Mouse (Mus musculus): ENCODE measurements at regions not wholly inside any gene's neighbourhood (a gene's known extent, or its start where the extent isn't known, plus 50 kb on each side); places are given as distances from the start of the nearest gene placed in this dataset.

DNA sequence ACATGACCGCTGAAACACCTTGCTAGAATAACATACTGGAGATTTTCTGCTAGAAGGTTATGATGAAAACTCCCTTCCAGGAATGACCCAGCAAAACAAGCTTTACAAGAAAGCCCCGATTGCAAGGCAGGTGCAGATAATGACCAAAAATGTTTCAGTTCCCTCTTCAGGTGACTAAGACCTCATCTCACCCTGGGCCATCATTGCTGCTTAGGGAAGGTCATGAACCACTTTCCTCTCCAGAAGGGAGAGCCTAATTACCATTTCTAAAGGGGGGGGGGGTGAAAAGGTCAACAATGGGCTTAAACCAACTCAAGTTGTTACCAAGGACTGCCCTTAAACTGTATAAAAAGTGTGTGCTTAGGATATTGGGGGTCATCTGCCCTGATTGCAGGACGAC lies 59.8 kb upstream of the Speer4c start:
- DNase-seq, result no peak

DNA sequence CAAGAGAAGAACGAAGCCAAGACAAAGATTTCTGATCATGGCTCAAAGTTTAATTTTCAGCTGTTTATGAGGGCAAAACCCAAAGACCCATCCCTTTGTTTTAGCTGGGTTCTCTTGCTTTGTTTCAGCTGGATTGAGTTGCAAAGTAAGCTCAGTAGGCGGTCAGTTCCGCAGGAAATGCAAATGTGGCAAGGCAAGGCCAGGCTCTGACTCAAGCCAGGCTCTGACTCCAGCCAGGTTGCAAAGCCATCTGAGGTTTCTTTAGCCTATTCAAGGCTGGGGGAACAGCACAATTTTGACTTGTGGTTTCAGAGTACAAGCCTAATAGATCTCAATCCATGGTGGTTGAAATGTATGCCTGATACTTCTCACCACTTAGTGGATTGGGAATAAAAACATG lies 60.5 kb upstream of the Speer4c start:
- no peak for DNase-seq

DNA sequence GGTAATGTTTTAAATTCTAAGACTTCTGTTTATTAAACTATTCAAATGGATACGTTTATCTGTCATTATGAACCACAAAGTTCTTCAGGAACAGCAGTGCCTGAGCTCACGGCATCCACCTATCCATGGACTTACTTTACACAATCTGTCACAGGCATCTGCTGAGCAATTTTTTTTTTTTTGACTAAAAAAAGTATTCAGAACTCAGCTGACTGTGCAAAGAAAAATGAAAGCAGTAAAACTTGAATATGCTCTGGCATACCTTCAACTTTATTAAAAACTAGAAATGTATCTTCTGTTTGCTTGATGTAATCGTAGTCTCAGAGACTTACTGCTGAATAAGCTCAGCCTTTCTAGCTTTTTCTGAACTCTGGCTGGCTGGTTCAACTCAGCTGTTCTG lies 62.0 kb upstream of the Speer4c start:
- DNase-seq, result no peak

DNA sequence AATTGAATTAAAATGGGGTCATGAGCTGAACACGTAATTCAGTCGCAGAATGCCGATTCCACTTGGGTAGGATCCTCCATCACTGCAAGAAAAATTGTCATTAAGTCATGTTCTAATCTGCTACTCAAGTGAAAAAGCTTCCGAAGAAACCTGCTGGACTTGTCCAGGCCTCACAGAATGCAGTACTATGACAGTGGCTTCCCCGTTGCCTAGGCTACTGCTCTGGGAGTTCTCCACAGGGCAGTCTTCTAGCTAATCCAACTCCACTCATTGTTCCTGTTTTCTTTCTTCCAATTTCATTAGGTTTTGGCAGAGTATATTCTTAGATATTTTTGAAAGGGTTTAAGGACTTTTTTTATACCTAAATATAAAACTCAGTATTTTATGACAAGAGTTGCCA lies 89.5 kb upstream of the Speer4c start:
- no peak for DNase-seq

DNA sequence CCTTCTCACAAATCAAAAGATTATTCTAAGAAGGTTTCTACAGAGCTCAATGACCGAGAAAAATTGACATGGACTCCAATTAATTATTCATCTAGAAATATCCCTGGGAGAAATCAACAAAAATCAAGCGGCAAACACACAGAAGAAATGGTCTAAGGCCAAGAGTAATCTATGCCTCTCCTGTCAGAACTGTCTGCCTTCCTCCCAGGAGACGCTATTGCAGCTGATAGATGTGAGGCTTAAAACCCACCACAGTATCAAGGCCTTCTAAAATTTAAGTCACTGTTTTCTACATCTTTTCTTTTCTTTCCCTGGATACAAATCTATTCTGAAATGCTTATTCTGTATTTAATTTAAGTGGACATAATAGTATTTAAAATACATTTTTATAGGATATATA lies 102.8 kb upstream of the Speer4c start:
- DNase-seq, result no peak

DNA sequence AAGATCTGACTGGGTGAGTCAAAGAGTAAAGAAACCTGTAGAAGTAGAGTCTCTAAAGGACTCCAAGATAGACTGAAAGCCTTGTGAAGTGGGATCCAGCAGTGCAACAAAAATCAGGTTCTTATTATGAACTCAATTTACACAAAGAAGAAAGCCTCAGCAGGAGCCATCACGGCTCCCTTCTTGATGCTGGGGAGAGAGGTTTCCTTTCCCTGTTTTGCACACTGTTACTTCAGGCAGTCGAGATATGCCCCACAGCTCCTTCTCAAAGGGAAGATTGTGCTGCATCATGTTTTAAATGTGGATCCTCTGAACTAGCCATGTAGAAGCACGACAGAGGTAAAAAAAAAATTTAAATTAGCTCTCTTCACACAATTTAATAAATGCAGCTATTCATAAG lies 103.3 kb upstream of the Speer4c start:
- DNase-seq, result no peak

DNA sequence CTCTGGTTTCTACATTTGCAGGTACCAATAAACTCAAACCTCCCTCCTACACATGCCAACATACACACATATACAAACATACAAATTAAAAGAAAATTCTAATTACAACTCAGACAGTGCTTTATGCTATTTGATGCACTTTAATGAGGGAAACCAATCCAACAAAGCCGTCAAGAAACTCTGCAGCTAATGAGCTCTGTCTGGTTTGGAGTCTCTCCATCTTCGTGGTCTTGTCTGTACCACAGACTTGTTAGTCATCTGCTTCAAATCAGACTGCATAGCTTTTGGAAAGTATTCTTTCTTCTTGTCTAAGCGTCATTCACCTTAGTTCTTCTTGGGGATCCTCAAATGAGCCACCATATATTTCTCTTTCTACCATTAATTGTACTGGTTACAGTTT lies 108.9 kb upstream of the Speer4c start:
- no peak for DNase-seq

DNA sequence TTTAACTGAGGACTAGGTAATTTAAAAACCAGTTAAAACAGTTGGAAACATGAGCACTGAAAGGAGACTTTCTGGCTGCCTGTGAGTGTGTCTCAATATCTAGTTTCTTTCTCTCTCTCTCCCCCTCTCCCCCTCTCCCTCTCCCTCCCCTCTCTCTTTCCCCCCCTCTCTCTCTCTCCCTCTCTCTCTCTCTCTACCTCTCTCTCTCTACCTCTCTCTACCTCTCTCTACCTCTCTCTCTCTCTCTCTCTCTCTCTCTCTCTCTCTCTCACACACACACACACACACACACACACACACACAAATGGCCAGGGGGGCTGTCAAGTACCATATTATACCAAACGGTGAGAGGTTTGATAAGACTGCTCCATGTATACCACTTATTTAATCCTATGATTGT lies 103.0 kb upstream of the Cacna2d1 start:
- DNase-seq, result no peak

DNA sequence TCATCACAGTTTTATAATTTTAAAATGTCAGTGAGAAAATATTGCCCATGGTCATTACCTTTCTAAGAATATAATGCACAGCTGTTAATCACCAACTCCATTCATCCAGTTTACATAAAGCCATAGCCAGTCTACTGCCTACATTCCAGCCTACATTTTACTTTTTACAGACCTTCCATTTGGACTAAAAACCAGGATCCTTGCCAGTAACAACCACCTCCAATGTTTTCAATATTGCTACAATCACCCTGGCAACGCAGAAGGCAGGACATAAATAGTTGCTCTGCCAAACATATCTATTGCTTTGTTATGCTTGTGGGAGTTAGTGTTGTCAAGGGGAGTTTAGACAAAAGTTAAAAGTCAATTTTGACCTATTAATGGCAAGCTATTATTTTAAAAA lies 102.2 kb upstream of the Cacna2d1 start:
- DNase-seq, result no peak

DNA sequence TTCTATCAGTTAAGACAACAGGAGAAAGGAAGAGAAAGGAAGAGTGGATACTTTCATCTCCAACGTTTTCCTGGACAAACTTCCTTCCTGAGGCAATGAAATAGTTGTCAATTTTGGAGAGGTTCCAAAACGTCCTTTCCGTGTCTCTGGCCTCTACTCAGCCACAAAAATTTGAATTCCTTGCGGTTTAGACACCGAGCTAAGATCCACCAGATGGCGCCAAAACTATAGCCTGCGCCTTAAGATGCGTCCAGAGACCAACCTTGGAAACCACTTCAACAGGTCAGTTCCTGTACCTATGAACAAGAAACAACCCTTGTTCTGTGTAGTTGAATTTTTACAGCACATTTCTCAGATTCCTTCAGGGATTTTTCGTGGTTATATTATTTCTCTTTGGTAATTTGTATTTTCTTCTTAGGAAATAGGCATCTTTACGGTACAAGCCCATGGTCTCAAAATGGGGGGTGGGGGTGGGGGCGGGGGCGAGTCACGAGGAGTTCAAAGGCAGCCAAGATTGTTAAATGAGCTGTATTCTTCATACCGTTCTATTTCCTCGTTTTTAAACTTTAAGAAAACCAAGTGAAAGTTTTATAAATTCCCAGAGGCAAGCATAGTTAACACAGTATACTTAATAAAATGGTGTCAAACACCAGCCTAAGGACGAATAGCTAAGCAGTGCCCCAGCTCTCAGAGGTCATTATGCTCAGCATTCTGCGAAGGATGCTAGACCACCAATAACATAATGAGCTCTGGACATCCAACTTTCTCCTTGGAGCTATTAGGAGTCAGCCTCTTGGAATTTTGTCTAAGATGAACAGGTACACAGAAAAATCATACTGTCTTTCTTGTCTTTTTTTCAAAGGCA lies 96.2 kb upstream of the Cacna2d1 start:
- DNase-seq, result peak; percentile 77

DNA sequence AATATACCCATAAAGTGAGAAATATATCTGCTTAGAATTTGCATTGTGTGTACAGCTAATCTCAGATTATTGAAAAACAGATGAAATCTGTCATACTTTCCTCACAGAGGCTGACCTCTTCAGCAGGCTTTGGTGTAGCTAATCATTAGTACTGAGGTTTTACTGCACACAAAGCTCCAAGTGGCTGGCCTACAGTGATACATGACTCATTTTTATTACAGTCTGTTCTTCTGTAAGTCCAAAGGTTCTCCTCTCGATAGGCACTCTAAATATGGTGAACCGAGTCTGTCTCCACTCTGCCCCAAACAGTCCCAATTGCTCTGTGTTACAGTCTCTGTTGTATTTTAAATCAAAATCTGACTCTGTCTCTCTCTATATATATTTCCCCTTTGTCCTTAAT lies 87.7 kb upstream of the Cacna2d1 start:
- DNase-seq, result no peak

DNA sequence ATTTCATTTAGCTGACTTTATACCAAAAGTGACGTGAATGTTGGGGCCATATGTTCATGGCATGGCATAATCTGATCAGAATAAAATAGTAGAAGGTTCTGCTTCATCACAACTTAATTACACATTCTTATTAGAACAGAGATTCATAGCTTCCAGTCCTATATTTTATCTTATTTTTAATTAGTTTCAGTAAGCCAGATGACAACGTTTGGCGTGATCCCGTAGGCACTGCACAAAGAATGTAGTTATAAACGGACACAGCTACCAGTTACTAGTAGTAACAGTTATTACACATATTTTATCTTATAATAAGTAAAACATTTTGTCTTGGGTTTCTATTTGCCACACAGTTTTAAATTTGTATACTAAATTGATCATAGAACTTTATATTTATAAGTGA lies 85.0 kb upstream of the Cacna2d1 start:
- no peak for DNase-seq

DNA sequence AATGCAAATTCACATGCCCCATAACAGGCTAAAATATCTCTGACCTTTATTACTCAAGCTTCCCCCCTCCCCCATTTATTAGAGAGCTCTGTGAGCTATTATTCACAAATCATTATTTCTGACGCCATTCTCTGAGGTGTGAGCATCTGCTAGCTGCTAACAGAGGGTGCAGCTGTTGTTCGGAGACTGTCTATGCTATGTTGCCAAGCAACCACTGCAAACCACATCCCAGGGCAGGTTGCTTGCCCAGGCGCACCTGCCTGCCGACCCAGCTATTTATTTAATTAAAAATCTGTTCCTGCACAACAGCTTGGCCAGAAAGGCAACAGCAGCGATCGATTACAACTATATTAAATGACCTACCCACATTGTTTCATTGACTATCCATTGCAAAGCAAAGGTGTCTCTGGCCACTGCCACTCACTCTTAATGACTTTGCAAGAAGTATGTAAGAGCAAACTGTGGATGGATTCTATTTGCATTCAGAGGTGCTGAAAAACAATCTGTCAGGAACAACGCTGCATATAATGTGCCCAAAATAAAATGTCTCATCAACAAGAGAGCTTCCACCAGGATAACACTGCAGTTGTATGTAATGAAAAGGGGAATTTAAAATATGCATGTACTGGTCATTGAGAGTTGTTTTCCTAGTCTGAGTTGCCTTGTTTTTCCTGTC lies 84.2 kb upstream of the Cacna2d1 start:
- no peak for DNase-seq

DNA sequence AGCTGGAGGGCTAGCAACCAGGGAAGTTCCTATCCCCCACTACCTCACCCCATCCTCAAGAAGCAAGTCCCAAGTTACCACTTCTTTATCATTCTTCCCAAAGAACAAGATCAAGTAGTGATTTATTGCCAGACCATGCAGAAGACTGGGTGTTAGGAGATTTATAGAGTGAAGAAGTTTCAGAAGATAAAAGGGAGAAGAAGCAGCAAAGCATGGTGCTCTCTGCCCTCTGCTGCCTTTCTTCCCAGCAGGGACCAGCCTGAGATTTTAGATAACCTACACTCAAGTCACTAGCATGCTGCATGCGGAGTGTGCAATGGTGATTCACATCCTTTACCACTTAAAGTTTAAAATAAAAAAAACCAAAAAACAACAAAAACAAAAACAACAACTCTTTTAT lies 79.7 kb upstream of the Cacna2d1 start:
- no peak for DNase-seq

DNA sequence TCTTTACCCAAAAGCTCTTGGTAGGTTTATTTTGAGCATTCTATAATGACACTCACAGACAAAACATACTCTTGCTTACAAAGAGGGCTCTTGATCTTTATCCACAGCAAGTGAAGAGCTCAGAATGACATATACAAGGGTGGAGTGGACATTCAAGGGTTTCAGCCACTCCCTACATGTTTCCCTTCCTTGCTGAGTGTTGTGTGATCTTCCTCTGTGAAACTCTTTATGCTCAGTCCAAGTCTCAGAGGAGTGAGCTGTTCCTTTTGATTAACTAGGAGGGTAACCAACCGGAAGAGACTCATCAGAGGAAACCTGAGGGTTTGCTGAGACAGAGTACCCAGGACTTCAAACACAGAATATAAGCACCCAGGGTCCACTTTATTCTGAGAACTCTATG lies 77.5 kb upstream of the Cacna2d1 start:
- no peak for DNase-seq

DNA sequence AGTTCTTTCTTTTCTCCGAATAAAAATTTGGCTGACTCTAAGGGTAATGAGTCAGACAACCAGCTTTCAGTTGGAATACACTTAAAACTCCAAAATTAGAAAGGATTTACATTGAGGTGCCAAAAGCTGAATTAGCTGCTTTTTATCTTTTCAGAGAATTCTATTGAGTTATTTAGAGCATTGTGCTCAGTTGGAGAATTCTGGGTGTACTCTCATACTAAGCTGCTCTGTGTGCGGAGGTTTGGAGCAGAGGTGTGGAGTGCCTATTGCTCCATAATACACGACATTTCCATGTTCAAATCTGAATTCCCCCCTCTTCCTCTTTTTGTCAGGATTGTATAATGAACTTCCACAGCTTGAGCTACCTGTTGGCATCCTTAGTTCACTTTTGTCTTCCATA lies 60.4 kb upstream of the Cacna2d1 start:
- DNase-seq, result no peak

DNA sequence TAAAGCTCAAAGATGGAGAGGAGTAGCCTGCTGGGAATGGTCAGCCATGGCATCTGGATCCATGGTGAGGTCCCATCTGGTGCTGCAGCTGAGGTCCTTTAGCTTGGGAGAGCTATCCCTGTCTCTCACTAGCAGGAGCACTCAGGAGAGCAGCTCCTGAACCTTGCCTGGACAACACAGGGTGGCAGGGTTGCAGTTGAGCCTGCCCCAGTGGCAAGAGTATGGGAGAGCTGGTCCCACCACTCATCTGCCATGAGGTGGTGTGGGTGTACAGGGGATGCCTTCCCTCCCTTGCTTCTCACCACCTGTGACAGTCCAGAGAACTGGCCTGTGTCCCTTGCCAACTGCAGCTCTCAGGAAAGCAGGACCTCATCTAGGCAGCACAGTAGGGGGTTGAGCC lies 51.5 kb upstream of the Cacna2d1 start:
- DNase-seq, result no peak

All from kidney, postnatal 14 days (tissue).